Mouse (Mus musculus): Measurements from ENCODE around the gene Tspyl1.
"Not testable (repeated sequence)": the region's sequence is repeated elsewhere in the genome, so short reads cannot be mapped to it uniquely, and the experiment has no call there.

Tspyl1 gene

DNA sequence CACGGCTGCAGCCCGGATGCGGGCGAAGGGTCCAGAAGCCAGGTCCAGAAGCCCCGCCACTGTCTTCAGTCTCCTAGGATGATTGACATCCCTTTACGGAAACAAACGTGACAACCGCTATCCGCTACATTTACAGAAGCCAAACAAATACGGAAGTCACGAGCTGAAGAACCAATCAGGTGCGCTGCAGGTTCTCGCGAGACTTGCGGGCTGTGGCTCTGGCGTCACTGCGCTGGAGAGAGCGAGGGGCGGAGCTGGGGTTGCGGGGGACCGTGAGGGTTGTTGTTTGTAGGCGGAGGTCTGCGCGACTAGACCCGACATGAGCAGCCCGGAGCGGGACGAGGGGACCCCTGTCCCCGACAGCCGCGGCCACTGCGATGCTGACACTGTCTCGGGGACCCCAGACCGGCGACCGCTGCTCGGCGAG, at the start of gene Tspyl1:
Tspyl1 (plus strand) TSS at position 229 of the 427 bp plus-strand sequence.
- DNase-seq, result peak; percentile 98 to 99

DNA sequence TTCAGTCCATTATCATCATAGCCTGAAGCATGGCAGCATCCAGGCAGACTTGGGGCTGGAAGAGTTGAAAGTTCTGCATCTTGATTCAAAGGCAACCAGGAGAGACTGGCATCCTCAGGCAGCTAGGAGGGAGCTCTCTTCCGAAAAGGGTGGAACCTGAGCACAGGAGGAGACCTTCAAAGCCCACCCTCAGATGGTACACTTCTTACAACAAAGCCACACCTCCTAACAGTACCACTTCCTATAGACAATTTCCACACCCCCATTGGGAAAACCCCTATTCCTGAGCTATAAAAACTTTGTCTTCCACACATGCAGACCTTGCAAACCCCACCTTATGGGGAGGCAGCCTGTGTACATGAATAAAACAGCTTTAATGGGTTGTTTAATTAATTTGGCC, 48.6 kb upstream of the Tspyl1 start:
- DNase-seq, result no peak

DNA sequence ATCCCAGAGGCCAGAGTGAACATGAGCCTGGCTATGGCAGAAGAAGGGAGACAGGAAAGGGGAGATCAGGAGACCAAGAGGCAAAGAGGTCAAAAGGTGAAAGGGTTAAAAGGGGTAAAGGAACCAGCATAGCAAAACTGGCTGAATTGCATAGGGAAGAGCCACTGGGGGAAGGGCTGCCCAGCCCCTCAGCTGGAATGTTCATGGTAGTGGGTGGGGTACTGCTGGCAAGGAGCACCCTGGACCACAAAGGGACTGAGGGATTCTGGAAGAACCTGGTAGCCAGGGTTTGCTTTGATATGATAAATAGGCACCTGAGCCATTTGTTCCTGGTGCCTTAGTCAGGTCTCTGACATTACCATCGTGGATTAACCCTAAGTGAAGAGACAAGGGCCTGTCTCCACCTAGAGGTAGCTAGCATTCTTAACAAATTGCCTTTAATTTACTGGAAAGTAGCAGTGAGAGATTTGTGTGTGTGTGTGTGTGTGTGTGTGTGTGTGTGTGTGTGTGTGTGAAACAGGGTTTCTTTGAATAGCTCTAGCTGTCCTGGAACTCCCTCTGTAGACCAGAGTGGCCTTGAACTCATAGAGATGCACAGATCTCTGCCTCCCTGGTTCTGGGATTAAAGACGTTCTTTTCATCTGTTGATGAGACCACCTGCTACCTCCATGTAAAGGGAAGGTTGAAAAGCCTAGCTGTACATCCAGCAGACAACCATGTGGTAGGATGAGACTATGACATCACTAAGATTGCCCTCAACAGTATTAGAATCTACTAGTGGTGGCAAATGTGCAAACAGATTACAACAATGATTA, 47.9 kb upstream of the Tspyl1 start:
- no peak for DNase-seq

DNA sequence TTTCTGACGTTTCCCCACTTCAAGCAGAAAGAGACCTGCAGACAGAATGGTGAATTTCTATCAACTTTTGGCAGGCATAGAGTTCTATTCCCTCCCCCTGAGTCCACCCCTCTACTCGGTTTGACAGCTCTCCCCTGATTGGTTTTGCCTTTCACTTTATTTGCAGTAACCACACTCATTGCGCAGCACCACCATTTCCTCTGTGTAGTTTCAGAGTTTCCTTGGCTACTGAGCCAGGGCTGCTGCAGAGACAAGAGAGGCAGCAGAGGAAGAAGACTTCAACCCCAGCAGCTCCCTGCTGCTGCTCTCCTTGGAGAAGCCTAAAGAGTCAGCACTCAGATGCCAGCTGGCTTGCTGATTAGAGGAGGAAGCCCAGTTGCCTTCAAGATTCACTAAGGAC, 46.6 kb upstream of the Tspyl1 start:
- peak in 1 of 2 experiments; percentile 13 for DNase-seq

DNA sequence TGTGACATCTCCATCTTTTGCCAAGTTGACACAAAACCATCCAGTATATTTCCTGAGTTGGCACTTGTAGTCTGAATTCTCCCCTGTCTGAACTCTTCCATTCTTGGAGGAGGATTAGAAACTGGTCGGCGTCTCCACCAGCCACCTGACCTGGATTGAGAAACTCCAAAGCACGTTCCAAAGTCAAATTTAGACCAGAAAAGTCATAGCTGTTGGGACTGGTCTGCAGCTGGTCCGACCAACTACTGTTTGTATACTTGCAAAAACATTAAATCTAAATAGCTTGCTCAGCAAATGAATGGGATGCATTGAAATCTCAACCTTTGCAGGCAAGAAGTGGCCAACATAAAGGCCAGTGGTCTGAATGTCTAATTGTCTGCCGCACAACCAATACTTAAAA, 45.4 kb upstream of the Tspyl1 start:
- DNase-seq, result peak in 1 of 2 experiments; percentile 51

DNA sequence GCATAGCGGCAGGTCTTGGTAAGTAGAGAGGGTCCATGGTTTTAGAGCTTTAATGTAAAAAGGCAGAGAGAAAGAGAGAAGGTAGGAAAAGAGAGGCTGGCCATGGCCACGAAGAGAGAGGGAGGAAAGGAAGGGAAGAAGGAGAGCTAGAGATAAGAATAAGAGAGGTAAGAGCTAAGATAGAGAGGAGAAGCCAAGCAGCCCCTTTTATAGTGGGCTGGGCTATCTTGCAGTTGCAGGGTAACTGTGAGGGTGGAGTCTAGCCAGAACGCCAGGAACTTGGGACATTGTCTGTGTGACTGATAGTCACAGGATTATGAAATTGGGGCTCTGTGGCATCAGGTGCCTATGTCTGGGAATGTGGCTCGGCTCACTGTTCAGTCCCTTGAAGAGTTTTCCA, 43.5 kb upstream of the Tspyl1 start:
- DNase-seq, result no peak

DNA sequence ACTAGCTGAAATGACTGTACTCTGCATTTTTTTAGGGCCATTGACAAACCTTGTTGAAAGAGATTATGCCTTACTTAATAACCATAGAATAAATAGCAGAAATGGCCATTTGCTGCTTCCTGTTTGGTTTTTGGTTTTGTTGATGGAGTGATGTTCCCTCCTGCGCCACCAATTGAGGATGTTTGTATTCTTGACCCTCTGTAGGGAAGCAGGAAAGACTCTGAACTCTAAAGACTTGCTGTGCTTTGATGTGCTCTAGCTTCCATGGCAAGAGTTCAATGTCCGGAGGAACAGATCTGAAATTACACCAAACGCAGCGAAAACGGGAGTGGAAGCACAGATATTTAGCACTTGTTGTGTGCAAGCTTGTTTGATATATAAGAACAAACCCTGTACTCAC, 37.2 kb upstream of the Tspyl1 start:
- peak in 1 of 2 experiments; percentile 8 for DNase-seq

DNA sequence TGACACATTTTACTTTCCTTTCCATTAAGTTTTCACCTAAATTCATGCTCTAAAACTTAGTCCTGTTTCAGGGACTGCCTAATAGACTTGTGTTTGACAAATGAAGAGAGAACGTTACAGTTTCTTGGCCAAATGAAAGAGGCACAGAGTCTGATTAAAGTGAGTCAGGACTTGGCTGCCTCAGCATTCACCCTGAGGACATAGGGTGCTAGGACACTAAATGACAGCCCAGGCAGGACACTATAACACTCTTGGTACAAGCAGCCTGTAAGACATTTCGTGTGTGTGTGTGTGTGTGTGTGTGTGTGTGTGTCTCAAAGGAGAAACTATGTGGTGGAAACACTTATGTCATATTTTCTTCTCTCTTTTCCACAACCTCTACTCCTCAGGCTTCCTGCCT, 35.9 kb upstream of the Tspyl1 start:
- peak; percentile 57 to 78 for DNase-seq

DNA sequence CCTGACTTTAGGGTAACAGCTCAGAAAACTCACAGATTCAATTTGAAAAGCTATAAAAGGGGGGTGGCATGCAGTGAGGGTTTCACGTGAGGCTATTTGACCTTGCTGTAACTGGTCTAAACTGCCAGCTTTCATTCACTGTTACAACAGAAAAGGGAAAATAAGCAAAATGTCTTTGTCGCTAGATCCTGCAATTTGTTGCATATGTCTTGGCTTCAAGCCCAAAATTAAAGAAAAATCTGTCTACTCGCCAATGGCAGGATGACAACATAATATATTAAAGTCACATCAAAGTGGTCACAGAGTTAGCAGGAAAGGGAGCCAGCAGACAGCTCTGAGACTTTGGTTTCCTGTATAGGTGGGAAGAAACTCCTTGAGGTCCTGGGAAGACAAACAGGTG, 34.2 kb upstream of the Tspyl1 start:
- DNase-seq, result no peak

DNA sequence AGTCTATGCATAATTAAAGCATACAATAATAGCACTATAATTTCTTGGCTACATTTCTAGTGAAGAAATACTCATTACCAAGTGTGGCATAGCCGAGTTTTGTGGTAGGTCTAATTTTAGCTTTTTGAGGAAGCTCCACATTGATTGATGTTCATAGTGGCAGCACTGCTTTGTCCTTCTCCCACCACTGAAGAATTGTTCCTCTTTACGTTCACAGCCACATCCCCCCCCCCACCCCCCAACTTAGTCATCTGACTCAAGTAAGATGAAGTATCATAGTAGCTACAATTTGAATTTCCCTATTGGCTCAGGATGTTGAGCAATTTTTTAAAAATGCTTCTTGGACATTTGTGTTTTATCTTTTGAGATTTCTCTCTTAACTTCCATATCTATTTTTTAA, 32.4 kb upstream of the Tspyl1 start:
- no peak for DNase-seq

DNA sequence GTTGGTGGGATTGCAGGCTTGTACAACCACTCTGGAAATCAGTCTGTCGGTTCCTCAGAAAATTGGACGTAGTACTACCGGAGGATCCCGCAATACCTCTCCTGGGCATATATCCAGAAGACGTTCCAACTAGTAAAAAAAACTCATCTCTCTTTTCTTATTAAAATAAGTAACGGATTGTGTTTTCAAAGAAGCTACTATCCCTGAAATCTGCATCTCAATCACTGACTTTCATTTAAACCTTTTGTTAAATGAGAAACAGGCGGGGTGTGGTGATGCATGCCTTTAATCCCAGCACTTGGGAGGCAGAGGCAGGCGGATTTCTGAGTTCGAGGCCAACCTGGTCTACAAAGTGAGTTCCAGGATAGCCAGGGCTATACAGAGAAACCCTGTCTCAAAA, 29.2 kb upstream of the Tspyl1 start:
- DNase-seq, result not testable (repeated sequence)

DNA sequence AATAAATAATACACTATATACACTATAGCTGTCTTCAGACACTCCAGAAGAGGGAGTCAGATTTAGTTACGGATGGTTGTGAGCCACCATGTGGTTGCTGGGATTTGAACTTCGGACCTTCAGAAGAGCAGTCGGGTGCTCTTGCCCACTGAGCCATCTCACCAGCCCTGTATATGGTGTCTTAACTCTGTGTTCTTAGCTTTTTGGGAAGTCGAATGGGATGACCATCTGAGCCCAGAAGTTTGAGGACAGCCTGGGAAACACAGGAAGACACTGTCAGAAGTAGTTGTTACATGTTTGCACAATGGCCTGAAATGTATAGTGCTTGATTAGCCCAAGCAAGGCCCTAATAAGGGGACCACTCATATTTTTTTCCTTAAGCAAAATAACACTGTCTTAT, 16.9 kb upstream of the Tspyl1 start:
- DNase-seq, result no peak

DNA sequence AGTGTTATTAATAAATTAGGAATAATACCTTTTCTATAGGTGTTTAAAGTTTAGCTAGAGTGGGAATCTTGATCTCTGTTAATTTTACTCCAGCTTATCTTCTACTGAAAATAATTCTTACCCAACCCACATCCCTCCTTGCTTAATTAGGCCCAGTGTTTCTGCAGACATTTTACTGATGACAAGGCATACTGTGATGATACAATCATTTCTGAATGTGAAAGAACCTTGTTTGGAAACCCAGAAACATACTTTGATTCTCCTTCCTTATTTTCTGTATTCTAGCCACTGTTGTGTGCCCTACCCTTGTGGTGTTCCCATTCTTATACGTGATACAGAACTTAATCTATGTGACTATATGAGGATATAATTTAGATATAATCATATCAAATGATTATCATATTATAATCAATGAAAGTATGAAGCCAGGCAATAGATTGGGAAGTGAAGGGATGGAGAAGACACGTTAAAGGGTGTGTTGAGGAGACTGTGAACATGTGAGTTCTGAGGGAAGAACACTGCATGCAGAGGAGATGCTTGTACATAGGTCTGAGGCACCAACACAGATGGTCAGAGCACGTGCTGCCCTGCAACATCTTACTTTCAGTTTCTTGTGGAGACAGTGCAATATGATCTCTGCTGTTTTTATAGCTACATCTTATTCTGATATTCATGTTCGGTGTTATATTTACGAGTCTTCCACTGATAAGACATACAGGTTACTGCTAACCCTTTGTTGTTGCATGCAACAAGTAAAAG, 14.5 kb upstream of the Tspyl1 start:
- DNase-seq, result no peak

DNA sequence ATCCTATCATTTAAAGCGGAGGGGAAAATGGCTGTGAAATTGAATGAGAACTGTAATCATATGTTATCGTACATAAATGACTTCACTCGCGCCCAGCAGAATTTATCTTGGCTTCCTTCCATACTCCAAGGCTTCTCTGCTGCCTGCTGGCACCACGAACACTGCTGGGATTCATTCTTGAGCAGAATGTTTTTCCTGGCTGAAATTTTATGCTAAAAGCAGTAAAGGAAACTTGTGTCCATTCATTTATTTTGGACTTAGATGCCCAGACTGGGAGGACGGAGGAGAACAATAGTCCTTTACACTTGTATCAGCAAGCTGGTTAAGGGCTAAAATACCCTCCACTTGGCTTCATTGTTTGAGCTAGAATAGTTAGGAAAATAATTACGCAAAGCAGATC, 10.3 kb upstream of the Tspyl1 start:
- DNase-seq, result peak in 1 of 2 experiments; percentile 22

DNA sequence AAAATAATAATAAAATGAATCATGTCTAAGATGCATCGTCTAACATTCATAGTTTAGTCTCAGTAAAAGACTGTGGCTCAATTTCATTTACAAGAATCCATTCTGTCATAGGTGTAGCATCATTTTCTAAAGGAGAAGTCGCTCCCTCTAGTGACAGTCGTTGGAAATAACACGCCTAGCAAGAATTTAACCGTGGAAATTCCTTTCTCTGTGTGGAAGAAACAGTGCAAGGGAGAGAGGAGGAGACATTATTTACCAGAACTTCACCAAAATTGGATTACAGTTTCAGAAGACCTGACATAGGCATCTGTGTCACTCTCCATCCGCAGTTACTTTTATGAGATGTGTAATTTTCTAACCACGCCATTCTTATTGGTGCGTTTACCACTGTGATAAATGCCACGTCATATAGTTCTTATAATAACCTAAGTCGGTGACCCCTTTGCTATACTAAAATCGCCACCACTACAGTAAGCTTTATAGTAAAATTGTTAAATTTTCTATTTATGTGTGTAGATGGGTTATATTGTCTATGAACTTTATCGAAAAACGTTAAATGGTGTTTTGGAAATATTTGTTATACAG, 1.3 kb upstream of the Tspyl1 start:
- peak in 1 of 2 experiments; percentile 57 for DNase-seq

DNA sequence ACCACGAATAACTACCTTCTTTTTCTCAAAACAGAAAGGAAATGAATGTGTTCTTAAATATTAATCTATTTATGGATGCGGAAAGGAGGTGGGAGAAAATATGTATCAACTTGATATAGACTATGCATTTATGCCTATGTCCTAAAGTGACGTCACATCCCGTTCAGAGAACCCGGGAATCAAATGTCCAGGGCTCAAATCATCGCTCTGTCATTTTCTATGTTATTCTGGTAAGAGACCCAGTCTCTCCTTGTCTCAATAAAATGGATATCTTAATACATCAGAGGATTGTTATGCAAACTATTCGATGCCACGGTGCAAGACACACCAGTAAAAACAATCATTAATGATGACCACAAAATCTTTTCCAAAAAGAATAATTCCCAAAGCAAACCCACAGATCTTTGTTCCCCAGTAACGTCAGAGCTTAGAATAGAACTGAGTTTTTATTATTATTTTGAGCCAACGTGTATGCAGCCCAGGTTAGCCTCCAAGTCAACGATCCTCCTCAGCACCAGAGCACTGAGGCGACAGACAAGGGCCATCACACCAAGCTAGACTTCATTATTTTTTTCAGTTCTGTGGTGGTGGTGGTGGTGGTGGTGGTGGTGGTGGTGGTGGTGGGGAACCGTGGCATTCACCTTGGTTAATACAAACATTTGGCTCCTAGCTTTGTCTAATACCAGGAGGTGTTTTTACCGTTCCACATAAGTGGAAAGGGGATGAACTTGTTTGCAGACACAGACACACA, 604 bp upstream of the Tspyl1 start:
- no peak for DNase-seq

DNA sequence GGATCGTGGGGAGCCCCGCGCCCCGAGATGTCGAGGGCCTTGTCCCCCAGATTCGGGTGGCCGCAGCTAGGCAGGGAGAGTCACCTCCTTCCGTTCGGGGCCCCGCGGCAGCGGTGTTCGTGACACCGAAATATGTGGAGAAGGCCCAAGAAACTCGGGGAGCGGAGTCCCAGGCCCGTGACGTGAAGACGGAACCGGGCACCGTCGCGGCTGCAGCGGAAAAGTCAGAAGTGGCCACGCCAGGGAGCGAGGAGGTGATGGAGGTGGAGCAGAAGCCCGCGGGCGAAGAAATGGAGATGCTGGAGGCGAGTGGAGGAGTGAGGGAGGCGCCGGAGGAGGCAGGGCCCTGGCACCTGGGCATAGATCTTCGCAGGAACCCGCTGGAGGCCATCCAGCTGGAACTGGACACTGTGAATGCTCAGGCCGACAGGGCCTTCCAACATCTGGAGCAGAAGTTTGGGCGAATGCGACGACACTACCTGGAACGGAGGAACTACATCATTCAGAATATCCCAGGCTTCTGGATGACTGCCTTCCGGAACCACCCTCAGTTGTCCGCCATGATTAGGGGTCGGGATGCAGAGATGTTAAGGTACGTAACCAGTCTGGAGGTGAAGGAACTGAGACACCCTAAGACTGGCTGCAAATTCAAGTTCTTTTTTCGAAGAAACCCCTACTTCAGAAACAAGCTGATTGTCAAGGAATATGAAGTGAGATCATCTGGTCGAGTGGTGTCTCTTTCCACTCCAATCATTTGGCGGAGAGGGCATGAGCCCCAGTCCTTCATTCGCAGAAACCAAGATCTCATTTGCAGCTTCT, 639 bp downstream of the Tspyl1 start:
- DNase-seq, result peak; percentile 62

DNA sequence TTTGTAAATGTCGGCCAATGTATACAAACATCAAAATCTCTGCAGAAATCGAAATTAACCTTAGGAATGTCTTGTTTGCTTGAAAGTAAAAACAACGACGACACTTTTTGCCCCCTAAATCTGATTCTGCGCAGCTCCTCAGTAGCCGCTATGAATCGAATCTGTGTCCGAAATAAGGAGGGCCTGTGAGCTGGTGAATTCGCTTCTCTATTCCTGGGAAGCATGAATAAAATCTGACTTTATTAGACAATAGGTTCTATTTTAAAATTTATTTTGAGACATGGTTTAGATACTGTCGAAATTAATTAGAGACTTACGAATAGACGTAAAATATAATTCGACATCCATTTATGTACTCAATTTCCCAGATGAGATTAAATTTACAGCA, 14.9 kb downstream of the Tspyl1 start:
- DNase-seq, result no peak

DNA sequence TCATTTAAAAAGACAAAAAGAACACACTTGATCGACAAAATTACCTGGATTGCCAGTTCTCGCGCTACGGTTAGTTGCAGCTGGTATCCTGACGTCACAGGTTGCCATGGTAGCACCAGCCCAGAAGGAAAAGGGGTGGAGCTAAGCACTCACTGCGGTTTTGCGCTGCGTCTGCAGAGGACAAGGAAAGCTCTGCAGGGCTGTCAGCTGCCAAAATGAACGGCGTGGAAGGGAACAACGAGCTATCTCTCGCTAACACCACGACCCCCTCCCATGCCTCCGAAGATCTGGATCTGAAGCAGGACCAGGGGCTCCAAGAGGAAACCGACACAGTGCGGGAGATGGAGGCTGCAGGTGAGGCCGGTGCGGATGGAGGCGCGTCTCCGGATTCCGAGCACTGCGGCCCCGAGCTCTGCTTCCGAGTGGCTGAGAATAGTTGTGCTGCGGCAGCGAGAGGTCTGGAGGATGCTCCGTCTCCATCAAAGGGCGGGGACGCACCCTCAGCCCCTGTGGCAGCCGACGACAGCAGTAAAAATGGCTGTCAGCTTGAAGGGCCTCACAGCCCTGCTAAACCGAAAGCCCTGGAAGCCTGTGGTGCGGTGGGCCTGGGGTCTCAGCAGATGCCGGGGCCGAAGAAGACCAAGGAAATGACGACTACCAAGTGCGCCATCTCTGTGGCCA, 15.4 kb downstream of the Tspyl1 start, which contains the start of gene Tspyl4:
Tspyl4 (plus strand) TSS at position 144 of the 681 bp plus-strand sequence.
- DNase-seq, result peak; percentile 90 to 92

DNA sequence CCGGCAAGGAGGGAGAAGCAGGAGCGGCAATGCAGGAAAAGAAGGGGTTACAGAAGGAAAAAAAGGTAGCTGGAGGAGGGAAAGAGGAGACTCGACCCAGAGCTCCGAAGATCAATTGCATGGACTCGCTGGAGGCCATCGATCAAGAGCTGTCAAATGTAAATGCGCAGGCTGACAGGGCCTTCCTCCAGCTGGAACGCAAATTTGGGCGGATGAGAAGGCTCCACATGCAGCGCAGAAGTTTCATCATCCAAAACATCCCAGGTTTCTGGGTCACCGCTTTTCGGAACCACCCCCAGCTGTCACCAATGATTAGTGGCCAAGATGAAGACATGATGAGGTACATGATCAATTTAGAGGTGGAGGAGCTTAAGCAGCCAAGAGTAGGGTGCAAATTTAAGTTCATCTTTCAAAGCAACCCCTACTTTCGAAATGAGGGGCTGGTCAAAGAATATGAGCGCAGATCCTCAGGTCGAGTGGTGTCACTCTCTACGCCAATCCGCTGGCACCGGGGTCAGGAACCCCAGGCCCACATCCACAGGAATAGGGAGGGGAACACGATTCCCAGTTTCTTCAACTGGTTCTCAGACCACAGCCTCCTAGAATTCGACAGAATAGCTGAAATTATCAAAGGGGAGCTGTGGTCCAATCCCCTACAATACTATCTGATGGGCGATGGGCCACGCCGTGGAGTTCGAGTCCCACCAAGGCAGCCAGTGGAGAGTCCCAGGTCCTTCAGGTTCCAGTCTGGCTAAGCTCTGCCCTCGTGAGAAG, 16.2 kb downstream of the Tspyl1 start:
- DNase-seq, result peak in 1 of 2 experiments; percentile 10

DNA sequence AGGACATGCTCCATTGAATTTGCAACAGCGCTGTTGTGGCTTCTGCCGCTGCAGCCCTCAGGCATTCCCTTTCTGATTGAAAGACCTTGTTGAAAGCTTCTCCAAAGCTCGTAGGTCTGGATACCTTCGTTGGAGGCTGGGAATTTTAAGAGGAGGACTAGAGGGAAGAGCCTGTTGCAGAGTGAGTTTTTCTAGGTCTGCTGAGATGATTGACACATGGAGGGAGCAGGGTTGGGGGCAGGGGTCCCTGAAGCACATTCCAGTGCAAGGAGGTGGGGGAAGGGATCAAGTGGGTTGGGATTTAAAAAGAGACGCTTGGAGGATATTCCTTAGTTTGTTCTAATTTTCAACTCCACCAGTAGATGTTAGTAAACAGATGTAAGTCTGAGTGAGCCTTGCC, 18.4 kb downstream of the Tspyl1 start:
- no peak for DNase-seq
